Mouse (Mus musculus): Measurements from ENCODE around the gene Adad2. TPM values are rescaled to one million over a fixed set of nuclear protein-coding genes. Genes with fewer than 3 reads are reported as not detected.

Adad2 gene
- polyA plus RNA-seq, 1 experiment from 2014 or later, result 0.08 TPM

DNA sequence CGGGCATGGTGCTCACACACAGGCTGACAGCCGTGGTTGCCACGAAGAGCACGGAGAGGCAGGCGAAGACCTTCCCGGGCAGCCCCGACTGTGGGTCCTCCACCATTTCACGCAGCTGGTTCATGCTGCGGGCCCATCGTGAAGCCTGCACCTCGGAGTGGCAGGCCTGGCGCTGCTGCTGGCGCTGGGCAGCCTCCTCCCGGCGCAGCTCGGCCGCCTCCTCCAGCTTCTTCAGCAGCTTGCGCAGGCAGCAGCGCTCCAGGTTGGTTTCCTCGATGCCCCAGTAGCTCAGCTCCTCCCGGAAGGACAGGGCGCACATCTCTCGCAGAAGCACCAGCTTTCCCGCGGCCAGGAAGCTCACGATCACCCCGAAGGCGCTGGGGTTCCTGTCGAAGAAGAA lies 20.4 kb downstream of the Adad2 start:
- H3K36me3 ChIP-seq, result no peaks in the 10 kb centered on the region
- peaks cover 20% of the 10 kb centered on the region for H3K27me3 ChIP-seq
- H3K4me2 ChIP-seq, result no peak overlapping the region
- ATAC-seq (ENCODE audit: insufficient number of reproducible peaks, low FRiP score, low TSS enrichment, low read depth), result no peak
- no peak overlapping the region for H3K9ac ChIP-seq
- H3K4me3 ChIP-seq, result no peak overlapping the region
- H3K9me3 ChIP-seq, result no peaks in the 10 kb centered on the region
- H3K27ac ChIP-seq, result no peak overlapping the region
- 47% methylated on average over 29 of the region's 29 CpGs for WGBS
- H3K4me1 ChIP-seq, result peaks cover 16% of the 10 kb centered on the region

DNA sequence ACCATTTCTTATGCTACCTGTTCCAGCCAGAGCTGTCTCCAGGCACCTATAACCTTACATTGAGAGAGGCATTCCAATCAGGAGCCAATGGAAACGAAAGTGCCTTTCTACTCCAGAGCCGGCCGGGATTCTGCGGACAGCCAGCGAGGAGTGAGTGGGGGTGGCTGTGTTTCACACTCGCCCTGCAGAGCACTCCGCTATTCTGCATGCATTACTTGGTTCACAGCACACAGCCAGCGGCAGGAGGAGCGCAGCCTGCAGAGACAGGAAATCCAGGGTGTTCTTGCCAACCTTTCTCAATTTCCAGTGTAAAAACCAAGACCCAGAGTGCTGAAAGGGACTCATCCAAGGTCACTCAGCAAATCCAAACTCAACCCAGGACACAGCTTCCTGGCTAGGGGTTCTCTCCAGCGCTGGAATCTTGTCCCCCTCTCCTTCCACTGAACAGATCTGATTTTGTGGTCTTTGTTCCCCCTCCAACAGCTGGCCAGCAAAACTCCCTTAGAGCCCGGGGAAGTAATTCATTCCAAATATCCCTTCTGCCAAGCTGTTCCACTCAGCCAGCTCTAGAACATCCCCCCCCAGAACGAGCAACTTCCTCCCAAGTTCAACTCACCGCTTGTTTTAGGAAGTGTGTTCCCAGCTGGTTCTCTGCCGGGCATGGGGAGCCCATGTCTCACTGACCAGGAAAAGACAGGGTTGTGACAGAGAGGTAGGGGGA lies 22.2 kb downstream of the Adad2 start:
- Histone ChIP-seq H3K36me3 (no peaks in the 10 kb centered on the region), H3K4me1 (peaks cover 16% of the 10 kb centered on the region), H3K9ac (no peak overlapping the region), H3K9me3 (no peaks in the 10 kb centered on the region), H3K4me2 (no peak overlapping the region), H3K27ac (peak overlapping the region; percentile 59; the same call in 1 of the 2 replicates), H3K27me3 (peaks cover 18% of the 10 kb centered on the region), H3K4me3 (no peak overlapping the region)
- peak; percentile 36; the same call in 1 of the 2 replicates for ATAC-seq (ENCODE audit: insufficient number of reproducible peaks, low FRiP score, low TSS enrichment, low read depth)
- 25% methylated on average over 14 of the region's 14 CpGs for WGBS

DNA sequence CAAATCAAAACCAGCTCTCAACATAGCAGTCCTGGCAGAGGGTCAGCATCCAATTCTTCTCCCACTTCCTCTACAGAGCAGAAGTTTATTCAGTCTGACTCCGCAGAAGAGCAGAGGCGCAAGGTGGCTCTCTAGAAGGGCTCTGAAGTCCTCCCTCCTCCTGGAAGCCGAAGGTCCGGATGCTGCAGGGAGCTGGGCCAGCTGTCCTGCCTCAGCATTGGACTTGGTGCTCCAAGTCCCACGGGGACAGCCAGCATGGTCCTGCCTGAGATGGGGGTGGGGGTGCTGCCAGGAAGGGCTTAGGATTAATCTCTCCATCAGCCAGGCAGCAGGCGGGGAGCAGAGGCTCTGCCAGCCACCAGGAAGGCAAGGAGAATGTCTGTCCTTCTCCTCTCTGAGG lies 22.8 kb downstream of the Adad2 start, which contains the start of gene Kcng4:
Gene Kcng4, minus strand, starts transcription at position 303 of the 400 bp plus-strand sequence.
- no peaks in the 10 kb centered on the region for H3K9me3 ChIP-seq
- H3K9ac ChIP-seq, result no peak within 1 kb of the TSS
- WGBS, result 46% methylated on average over 6 of the region's 6 CpGs
- no peak for ATAC-seq (ENCODE audit: insufficient number of reproducible peaks, low FRiP score, low TSS enrichment, low read depth)
- peaks cover 18% of the 10 kb centered on the region for H3K27me3 ChIP-seq
- peak within 1 kb of the TSS; percentile 59; the same call in 1 of the 2 replicates for H3K27ac ChIP-seq
- H3K4me1 ChIP-seq, result peaks cover 16% of the 10 kb centered on the region
- H3K36me3 ChIP-seq, result no peaks in the 10 kb centered on the region
- no peak within 1 kb of the TSS for H3K4me2 ChIP-seq
- no peak within 1 kb of the TSS for H3K4me3 ChIP-seq

DNA sequence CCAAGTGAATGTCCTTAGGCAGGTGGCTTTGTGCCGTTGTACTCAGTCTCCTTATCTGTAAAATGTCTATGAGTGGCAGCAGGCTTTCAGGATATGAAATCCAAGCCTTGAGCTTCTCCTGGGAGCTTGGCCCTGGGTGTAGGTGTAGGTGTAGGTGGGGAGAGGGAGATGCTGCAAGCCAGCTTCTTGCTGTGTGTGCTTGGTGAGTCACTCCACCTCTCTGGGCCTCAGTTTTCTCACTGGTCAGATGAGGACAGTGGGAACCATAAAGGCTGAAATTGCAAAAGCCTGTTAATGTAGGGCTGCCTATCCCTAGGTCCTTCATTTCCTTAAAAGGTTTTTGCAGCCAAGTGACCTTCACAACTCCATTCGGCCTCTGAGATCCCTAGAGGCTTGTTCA lies 23.4 kb downstream of the Adad2 start:
- H3K27me3 ChIP-seq, result peaks cover 18% of the 10 kb centered on the region
- 57% methylated on average over 2 of the region's 2 CpGs for WGBS

DNA sequence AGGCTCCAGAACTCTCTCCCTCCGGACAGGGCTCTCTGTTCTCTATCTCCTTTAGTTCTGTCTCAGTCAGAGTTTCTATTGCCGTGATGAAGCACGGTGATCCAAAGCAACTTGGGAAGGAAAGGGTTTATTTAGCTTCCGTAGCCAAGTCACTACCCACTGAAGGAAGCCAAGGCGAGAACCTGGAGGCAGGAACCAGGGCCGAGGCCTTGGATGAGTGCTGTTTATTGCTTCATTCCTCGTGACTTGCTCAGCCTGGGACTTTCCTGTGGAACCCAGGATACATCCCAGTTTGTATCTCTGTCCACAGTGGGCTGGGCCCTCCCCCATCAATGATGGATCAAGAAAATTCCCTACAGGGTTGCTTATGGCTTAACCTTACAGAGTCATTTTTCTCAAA lies 24.2 kb downstream of the Adad2 start:
- Histone ChIP-seq H3K36me3 (no peaks in the 10 kb centered on the region), H3K9ac (no peak overlapping the region), H3K27me3 (peaks cover 18% of the 10 kb centered on the region), H3K27ac (no peak overlapping the region), H3K4me1 (peaks cover 16% of the 10 kb centered on the region), H3K4me3 (no peak overlapping the region), H3K9me3 (no peaks in the 10 kb centered on the region), H3K4me2 (no peak overlapping the region)
- ATAC-seq (ENCODE audit: insufficient number of reproducible peaks, low FRiP score, low TSS enrichment, low read depth), result no peak
- WGBS, result 49% methylated on average over 7 of the region's 7 CpGs

More for the DNA sequence above, 23.4 kb downstream of the Adad2 start:
- H3K27ac ChIP-seq, result no peak overlapping the region
- peaks cover 16% of the 10 kb centered on the region for H3K4me1 ChIP-seq
- no peak overlapping the region for H3K9ac ChIP-seq
- ATAC-seq (ENCODE audit: insufficient number of reproducible peaks, low FRiP score, low TSS enrichment, low read depth), result no peak
- no peaks in the 10 kb centered on the region for H3K9me3 ChIP-seq
- H3K4me2 ChIP-seq, result no peak overlapping the region
- no peaks in the 10 kb centered on the region for H3K36me3 ChIP-seq
- H3K4me3 ChIP-seq, result no peak overlapping the region

DNA sequence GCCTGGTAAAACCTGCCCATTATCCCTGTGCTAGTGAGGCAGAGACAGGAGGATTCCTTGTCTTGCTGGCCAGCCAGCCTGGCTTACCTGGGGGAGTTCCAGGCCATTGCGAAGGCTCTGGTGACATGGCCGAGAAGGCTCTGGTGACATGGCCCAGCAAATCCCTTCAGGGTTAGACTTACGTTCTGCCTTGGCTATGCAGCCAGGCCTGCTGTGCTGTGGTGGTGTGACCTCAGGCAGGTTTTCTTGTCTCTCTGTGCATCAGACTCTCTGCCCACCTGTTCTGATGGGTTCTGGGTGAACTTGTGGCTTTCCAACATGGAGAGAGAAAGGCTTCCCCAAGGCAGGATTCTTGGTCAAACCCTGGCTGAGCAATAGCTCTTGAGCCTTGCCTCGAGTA lies 24.8 kb downstream of the Adad2 start:
- Histone ChIP-seq H3K27me3 (peaks cover 18% of the 10 kb centered on the region), H3K9me3 (no peaks in the 10 kb centered on the region)
- WGBS, result 81% methylated on average over 4 of the region's 4 CpGs

DNA sequence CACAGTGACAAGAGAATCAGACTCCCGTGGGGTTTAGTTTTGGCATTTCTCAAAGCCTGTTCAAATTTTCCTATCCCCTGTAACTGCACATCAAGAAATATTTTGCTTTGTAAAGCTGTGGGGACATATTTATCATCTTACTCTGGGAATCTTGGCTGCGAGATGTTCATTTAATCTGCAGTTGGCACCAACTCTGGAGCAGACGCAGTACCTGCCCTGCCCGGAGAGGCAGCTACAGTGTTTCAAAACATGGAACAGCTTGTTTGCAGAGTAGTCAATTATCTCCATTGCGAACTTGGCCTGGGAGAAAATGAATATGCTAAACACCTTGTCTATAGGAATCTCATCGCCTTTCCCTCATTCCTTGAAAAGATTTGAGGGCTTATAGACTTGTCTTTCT lies 25.7 kb downstream of the Adad2 start:
- Histone ChIP-seq H3K36me3 (no peaks in the 10 kb centered on the region), H3K27me3 (peaks cover 10% of the 10 kb centered on the region), H3K4me3 (no peak overlapping the region), H3K4me2 (no peak overlapping the region), H3K9ac (no peak overlapping the region), H3K4me1 (peaks cover 16% of the 10 kb centered on the region), H3K9me3 (no peaks in the 10 kb centered on the region), H3K27ac (no peak overlapping the region)
- WGBS, result 73% methylated on average over 6 of the region's 6 CpGs
- no peak for ATAC-seq (ENCODE audit: insufficient number of reproducible peaks, low FRiP score, low TSS enrichment, low read depth)

More for the DNA sequence above, 24.8 kb downstream of the Adad2 start:
- Histone ChIP-seq H3K9ac (no peak overlapping the region), H3K36me3 (no peaks in the 10 kb centered on the region), H3K4me1 (peaks cover 16% of the 10 kb centered on the region), H3K4me3 (no peak overlapping the region), H3K27ac (no peak overlapping the region), H3K4me2 (no peak overlapping the region)
- no peak for ATAC-seq (ENCODE audit: insufficient number of reproducible peaks, low FRiP score, low TSS enrichment, low read depth)

DNA sequence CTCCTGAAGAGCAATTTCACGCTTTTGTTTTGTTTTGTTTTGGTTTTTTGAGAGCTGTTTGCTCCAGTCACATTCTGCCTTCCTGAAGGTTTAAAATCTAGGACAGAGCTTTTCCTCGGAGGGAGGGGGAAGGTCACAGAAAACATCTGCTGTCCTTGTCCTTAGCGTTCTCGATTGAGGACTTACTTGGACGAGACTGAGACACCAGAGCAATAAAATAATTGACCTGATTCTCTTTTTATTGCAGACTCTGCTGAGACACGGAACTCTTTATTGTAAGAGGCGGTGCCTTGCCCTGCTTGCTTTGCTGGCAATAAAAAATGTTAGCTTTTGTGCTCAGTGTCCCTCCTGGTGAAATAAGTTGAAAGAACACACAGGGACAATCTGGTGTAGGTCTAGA lies 27.3 kb downstream of the Adad2 start:
- Histone ChIP-seq H3K36me3 (no peaks in the 10 kb centered on the region), H3K4me3 (no peak overlapping the region), H3K4me2 (no peak overlapping the region), H3K4me1 (peaks cover 14% of the 10 kb centered on the region), H3K27ac (no peak overlapping the region), H3K9me3 (no peaks in the 10 kb centered on the region), H3K9ac (no peak overlapping the region), H3K27me3 (no peaks in the 10 kb centered on the region; the same call in 1 of the 2 replicates)
- 31% methylated on average over 7 of the region's 7 CpGs for WGBS
- ATAC-seq (ENCODE audit: insufficient number of reproducible peaks, low FRiP score, low TSS enrichment, low read depth), result no peak

DNA sequence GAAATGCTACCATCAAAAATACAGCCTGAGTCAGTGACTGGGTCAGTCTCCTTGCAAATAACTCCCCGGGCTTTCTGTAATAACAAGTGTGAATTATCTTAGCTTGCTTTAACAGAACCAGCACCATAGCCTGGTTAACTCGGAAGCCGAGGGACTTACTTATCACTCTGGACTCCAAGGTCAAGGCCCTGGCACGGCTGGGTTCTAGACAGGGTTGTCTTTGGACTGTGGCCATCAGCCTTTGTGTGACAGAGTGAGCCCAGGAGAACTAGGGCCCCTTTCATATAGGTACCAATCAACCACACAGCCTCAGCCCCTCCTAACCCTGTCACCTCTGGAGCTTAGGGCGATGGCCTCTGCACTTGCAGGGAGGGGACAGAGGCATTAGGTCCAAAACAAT lies 28.5 kb downstream of the Adad2 start:
- Histone ChIP-seq H3K9ac (no peak overlapping the region), H3K27ac (no peak overlapping the region), H3K9me3 (no peaks in the 10 kb centered on the region), H3K4me2 (no peak overlapping the region), H3K4me1 (0 out of 2 replicates have a peak, but pooled peaks cover 2% of the 10 kb centered on the region), H3K36me3 (no peaks in the 10 kb centered on the region), H3K4me3 (no peak overlapping the region), H3K27me3 (no peaks in the 10 kb centered on the region)
- 82% methylated on average over 5 of the region's 5 CpGs for WGBS
- ATAC-seq (ENCODE audit: insufficient number of reproducible peaks, low FRiP score, low TSS enrichment, low read depth), result no peak

DNA sequence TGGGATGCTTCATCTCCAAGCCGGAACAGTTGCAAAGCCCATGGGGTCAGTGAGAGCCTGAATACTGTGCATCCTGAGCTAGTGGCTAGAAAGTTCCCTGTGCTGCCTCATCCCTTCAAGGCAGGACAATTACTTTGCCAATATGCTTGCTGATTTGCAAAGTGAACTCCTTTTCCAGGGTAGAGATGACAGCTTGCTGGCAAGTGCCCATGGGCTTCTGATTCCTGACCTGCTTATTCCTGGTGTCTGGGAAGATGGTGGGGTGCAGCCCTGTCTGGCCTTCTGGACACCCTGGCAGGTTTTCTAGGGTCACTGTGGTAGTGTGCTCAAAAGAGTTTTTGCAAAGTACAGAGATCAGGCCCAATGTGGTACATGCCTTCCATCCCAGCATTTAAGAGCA lies 30.4 kb downstream of the Adad2 start:
- 0 out of 2 replicates have a peak, but pooled peaks cover 2% of the 10 kb centered on the region for H3K4me1 ChIP-seq
- H3K9me3 ChIP-seq, result no peaks in the 10 kb centered on the region
- H3K4me3 ChIP-seq, result no peak overlapping the region
- no peak for ATAC-seq (ENCODE audit: insufficient number of reproducible peaks, low FRiP score, low TSS enrichment, low read depth)
- no peaks in the 10 kb centered on the region for H3K27me3 ChIP-seq
- no peak overlapping the region for H3K9ac ChIP-seq
- 93% methylated on average over 1 of the region's 1 CpGs for WGBS
- H3K27ac ChIP-seq, result no peak overlapping the region
- no peaks in the 10 kb centered on the region for H3K36me3 ChIP-seq
- H3K4me2 ChIP-seq, result no peak overlapping the region

DNA sequence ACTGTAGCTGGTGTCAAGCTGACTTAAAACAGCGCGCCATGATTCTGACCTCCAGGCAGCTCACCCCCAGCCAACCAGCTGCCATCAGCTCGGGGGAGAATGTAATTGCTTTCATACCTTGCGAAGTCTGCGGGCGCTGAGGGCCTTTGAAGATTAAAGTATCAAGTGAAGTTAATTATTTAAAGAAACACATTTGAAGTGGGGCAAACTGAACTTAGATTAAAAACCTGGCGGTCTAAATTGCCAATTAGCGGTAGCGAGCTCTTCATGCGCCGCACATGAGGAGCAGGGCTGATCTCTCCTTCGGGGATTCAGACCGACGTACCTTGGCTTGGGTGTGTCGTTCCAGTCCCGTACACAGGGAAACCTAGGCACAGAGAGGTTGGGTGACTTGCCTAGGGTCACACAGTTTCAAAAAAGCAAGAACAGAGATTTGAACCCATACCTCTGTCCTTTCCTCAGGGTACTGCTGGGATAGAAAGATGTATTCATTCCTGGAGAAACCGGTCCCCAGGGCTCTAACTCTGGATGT lies 31.9 kb downstream of the Adad2 start:
- H3K4me3 ChIP-seq, result no peak overlapping the region
- no peak overlapping the region for H3K27ac ChIP-seq
- H3K9ac ChIP-seq, result no peak overlapping the region
- 43% methylated on average over 17 of the region's 17 CpGs for WGBS
- no peak for ATAC-seq (ENCODE audit: insufficient number of reproducible peaks, low FRiP score, low TSS enrichment, low read depth)
- no peaks in the 10 kb centered on the region for H3K27me3 ChIP-seq
- H3K9me3 ChIP-seq, result no peaks in the 10 kb centered on the region
- 0 out of 2 replicates have a peak, but pooled peaks cover 2% of the 10 kb centered on the region for H3K4me1 ChIP-seq
- H3K36me3 ChIP-seq, result no peaks in the 10 kb centered on the region
- no peak overlapping the region for H3K4me2 ChIP-seq

DNA sequence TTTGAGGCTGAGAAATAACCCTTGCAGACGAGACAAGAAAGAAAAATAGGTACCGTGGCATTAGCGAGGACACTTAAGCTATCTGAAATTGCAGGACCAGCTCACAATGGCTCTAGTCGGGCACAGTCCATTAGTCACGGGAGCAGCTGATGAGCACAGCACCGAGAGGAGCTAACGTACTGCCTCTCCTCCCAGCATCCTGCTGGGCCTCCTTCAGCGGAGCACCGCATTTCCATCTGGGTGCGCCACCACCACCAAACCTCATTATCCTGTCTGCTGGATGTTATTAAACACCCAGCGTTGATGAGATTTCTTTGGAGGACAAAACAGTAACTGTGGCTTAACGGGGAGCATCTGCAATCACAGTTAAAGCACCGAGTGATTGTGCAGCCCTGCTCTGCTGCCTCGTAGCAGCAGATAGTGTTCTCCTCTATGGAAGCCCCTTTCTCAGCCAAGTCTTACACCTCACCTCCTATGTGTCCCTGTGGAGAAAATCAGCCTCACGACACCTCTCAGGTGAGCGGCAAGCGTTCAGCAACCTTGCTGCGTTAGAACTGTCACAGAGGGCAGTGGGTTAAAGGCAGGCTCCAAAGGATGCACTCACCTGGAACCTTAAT lies 32.5 kb downstream of the Adad2 start:
- H3K36me3 ChIP-seq, result no peaks in the 10 kb centered on the region
- H3K4me2 ChIP-seq, result no peak overlapping the region
- WGBS, result 60% methylated on average over 18 of the region's 18 CpGs
- H3K9me3 ChIP-seq, result no peaks in the 10 kb centered on the region
- no peaks in the 10 kb centered on the region for H3K27me3 ChIP-seq
- no peak overlapping the region for H3K4me3 ChIP-seq
- H3K27ac ChIP-seq, result no peak overlapping the region
- no peak overlapping the region for H3K9ac ChIP-seq
- H3K4me1 ChIP-seq, result 0 out of 2 replicates have a peak, but pooled peaks cover 2% of the 10 kb centered on the region
- no peak for ATAC-seq (ENCODE audit: insufficient number of reproducible peaks, low FRiP score, low TSS enrichment, low read depth)
